Mouse (Mus musculus) left cerebral cortex, adult 18-20 months (tissue): ENCODE measurements around the gene Btbd11. TPM values are rescaled to one million over a fixed set of nuclear protein-coding genes. Genes with fewer than 3 reads are reported as not detected.

Source experiments
- DNase-seq, 2 experiments: peaks; one replicate each; pipeline ENCODE4 v3.0.0; 2021 to 2022; ENCODE audit warnings: low spot score in 2 of 2, mixed read lengths in 1 of 2
- total RNA-seq, 2 experiments: library from RNA; stranded (reverse); gene quantifications; 2 replicates each; pipeline ENCODE4 v1.2.3; 2021

Gene Btbd11
- total RNA-seq, 2 experiments from 2014 or later = 25.4 to 28.3 TPM

- no peak for DNase-seq
Observed at GRCm38 (mm10) chr10:85420851-85421628, 34.4 kb downstream of the Btbd11 start.

DNA sequence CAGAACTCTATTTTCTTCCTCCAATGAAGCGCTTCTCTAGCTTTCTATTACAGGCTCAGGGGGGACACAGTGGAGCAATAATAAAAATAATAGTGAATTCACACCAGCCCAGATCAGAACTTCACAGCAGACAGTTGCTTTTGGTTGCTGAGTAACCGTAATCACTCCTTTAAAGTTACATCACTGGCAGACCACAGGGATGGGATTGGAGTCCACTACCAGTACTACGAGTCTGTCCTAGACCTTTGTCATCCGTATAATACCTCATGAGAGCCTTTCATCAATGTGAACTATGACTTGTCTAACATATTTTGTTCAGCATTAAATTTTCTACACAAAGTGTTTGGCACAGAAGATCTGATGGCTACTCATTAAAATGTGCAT, 35.0 kb downstream of the Btbd11 start:
- DNase-seq = no peak

- DNase-seq = no peak
Observed at GRCm38 (mm10) chr10:85425756-85426155, 39.1 kb downstream of the Btbd11 start.

DNA sequence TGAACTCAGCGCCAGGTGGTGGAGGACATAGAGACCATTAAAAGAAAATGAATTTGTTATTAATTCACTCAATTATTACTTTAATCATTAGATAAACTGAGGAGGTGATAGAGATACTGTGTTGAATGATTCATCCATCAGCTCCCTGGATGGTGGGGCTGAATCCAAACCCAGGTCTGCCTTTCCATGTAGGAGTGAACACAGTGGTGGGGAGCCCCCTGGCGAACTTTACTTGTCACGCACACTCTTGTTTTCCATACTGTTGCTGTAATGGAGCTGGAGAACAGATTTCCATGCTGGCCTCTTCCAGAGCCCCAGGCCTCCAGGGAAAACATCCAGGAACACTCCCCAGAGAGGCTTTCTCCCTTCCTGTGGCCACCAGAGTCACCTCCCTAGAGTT, 50.6 kb downstream of the Btbd11 start:
- no peak for DNase-seq

GRCm38 (mm10) chr10:85443371-85443770, 56.8 kb downstream of the Btbd11 start:
- DNase-seq = no peak

GRCm38 (mm10) chr10:85445891-85446290, 59.3 kb downstream of the Btbd11 start:
- no peak for DNase-seq

- DNase-seq = no peak
Observed at GRCm38 (mm10) chr10:85446700-85447099, 60.1 kb downstream of the Btbd11 start.

GRCm38 (mm10) chr10:85447869-85448268, 61.3 kb downstream of the Btbd11 start:
- DNase-seq = no peak

- no peak for DNase-seq
Observed at GRCm38 (mm10) chr10:85451629-85452368, 65.2 kb downstream of the Btbd11 start.

DNA sequence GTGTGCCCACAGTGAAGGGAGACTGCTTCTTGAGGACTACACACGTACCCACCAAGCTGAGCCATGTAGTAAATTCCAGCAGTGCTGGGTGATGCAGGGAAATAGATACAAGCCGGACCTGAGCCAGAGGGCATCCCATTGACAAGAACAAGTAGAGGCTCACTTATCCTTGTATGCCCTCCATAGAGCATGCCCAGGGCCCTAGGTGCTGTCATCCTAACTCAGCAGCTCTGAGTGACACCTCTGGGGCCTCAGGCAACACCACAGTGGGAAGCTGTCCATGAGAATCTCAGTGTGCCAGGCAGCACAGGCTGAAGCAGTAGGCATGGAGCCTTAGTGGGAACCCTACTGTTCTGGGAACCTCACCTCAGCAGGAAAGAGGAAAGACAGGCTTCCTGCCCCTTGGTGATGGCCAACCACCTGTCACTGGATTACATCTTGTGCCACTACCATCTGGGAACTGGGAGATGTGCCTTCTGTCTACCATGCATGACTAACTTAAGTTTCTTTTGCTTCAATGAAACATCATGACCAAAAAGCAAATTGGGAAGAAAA, 66.7 kb downstream of the Btbd11 start:
- DNase-seq = no peak

DNA sequence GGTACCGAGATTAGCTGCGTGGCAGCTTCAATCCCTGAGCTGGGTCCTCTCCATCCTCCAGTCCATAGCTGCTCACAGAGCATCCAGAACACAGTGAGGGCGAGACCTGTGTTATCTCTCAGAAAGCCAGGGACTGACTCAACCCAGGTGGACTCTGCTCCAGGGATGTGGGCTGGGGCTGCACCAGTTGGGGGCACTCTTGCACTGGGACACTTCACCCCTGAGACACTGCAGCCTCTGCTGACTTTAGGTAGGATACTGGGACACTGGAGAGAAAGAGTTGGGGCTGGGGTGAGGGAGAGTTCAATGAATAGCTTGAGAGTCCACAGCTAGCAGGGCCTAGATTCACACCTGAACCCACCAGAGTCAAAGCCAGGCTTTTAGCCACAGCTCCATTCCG, 69.4 kb downstream of the Btbd11 start:
- no peak for DNase-seq

GRCm38 (mm10) chr10:85458744-85459344, 72.2 kb downstream of the Btbd11 start:
- peak in 1 of 2 experiments; percentile 22 for DNase-seq

DNA sequence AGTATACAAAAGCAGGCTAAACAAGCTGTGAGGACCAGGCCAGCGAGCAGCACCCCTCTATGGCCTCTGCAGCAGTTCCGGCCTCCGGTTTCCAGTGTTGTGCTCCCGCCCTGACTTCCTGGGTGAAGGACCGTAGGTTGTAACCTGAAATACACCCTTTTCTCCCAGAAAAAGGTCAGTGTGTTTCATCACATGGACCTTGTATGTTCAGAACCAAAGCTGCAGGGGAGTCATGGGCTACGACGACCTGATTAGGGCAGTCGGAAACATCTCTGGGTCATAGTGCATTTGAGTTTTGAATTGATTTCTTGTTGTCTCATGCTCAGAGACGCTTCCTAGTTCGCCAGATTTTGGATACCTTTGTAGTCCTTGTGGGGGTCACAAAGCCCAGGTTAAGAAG, 74.1 kb downstream of the Btbd11 start:
- no peak for DNase-seq

GRCm38 (mm10) chr10:85464152-85464551, 77.5 kb downstream of the Btbd11 start:
- DNase-seq = no peak

- DNase-seq = no peak
Observed at GRCm38 (mm10) chr10:85465516-85466408, 79.1 kb downstream of the Btbd11 start.

DNA sequence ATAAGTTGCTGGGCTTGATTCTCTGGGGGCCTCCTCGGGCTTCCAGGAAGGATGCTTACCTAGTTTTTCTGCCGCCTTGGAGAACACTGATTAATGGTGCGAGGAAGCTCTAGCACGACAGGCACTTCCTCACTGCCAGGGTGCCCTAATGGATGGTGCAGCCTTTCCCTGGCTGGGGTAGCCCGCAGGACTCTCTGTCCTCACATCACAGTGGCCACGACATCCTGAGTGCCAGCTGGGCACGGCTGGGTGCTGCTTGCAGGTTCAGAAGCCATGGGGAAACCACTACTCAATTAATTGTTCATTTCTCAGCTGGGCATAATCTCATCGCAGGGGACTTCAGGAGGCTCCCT, 79.8 kb downstream of the Btbd11 start:
- no peak for DNase-seq

DNA sequence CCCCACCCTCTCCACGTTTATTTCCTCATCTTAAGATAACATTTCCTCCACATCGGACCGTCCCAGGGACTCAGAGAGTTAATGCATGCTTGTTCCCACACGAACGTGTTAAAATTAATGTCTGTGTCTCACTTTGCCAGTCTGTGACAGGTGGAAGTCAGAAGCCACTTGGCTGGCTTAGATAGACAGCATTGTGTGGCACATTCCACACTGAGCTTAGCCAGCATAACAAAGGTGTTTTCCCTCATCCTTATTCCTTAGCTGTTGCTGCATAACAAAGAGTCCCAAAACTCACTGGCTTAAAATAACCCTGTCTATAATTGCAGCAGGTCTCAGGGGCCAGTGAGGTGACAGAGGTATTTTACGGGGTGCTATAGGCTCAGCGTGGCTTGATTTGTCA, 80.8 kb downstream of the Btbd11 start:
- no peak for DNase-seq

GRCm38 (mm10) chr10:85468527-85468926, 81.9 kb downstream of the Btbd11 start:
- no peak for DNase-seq

- DNase-seq = no peak
Observed at GRCm38 (mm10) chr10:85469341-85469740, 82.7 kb downstream of the Btbd11 start.

GRCm38 (mm10) chr10:85473265-85473664, 86.7 kb downstream of the Btbd11 start:
- no peak for DNase-seq

GRCm38 (mm10) chr10:85473871-85474270, 87.3 kb downstream of the Btbd11 start:
- no peak for DNase-seq
